Mouse (Mus musculus) embryonic stem cell, embryonic (primary cell): ENCODE measurements around the gene Cx3cr1.

Experiments used
- CTCF ChIA-PET, 4 experiments: fragments of 300-600 bp in 2 of 4; fragments of 350-600 bp in 2 of 4; sonication (Branson Sonifier 250); formaldehyde crosslinking; loops; one replicate each; lab custom pipeline; 2022; ENCODE audit warnings: inconsistent platforms in 2 of 4; lab: Charles Lee
- POLR2A ChIA-PET, 4 experiments: fragments of 300-600 bp in 2 of 4; fragments of 350-600 bp in 2 of 4; sonication (Branson Sonifier 250); formaldehyde crosslinking; loops; one replicate each; lab custom pipeline; 2022; ENCODE audit warnings: antibody characterized with exemption in 4 of 4, inconsistent platforms in 1 of 4; lab: Charles Lee

Gene Cx3cr1

GRCm38 (mm10) chr9:119902410-119903151 lies 167.1 kb downstream of the Cx3cr1 start:
- CTCF ChIA-PET, result interaction anchor here in 1 of 4 experiments (1.4 kb wide), 1 partner anchor 10 kb away, joined by 3 read pairs; no protein-coding TSS in a partner anchor

GRCm38 (mm10) chr9:119899446-119899845 lies 170.2 kb downstream of the Cx3cr1 start:
- POLR2A ChIA-PET, result interaction anchor here in 1 of 4 experiments (0.6 kb wide), 1 partner anchor 112 kb away, joined by 5 read pairs; no protein-coding TSS in a partner anchor
- CTCF ChIA-PET, result interaction anchor here in 2 of 4 experiments (0.7 kb wide), 2 partner anchors 12 to 419 kb away, joined by 3 to 7 read pairs; no protein-coding TSS in a partner anchor

More at GRCm38 (mm10) chr9:119902410-119903151, 167.1 kb downstream of the Cx3cr1 start:
- POLR2A ChIA-PET, result interaction anchor here in 2 of 4 experiments (0.6 to 1.9 kb wide), 6 partner anchors 9 to 576 kb away, joined by 3 to 5 read pairs (median 4); partner anchors contain the start of gene Rpsa (in 1 of the 2)

GRCm38 (mm10) chr9:119895040-119895721 lies 174.5 kb downstream of the Cx3cr1 start:
- POLR2A ChIA-PET, result interaction anchor here in 2 of 4 experiments (0.9 to 1.3 kb wide), 4 partner anchors 13 to 79 kb away, joined by 3 read pairs; no protein-coding TSS in a partner anchor
- CTCF ChIA-PET, result interaction anchor here in 2 of 4 experiments (0.6 to 1.6 kb wide), 2 partner anchors 69 to 186 kb away, joined by 3 to 6 read pairs; no protein-coding TSS in a partner anchor

- CTCF ChIA-PET, result interaction anchor here in 3 of 4 experiments (0.6 to 1.6 kb wide), 8 partner anchors 11 to 434 kb away, joined by 3 to 6 read pairs (median 4); no protein-coding TSS in a partner anchor
- POLR2A ChIA-PET, result interaction anchor here in 1 of 4 experiments (0.9 kb wide), 1 partner anchor 14 kb away, joined by 4 read pairs; no protein-coding TSS in a partner anchor
Measured at GRCm38 (mm10) chr9:119894339-119895009, 175.2 kb downstream of the Cx3cr1 start, which contains the start of gene Wdr48. TSS of gene Wdr48 (plus strand) at chr9:119894878.

- POLR2A ChIA-PET, result interaction anchor here in 1 of 4 experiments (0.9 to 1.0 kb wide), 2 partner anchors 11 to 15 kb away, joined by 3 to 4 read pairs; no protein-coding TSS in a partner anchor
- CTCF ChIA-PET, result interaction anchor here in 3 of 4 experiments (0.6 to 1.6 kb wide), 9 partner anchors 11 to 434 kb away, joined by 3 to 6 read pairs (median 4); partner anchors contain the start of genes Gorasp1 (in 1 of the 3) and Ttc21a (in 1 of the 3)
Measured at GRCm38 (mm10) chr9:119893881-119894280, 175.8 kb downstream of the Cx3cr1 start.

GRCm38 (mm10) chr9:119890692-119891091 lies 179.0 kb downstream of the Cx3cr1 start:
- CTCF ChIA-PET, result interaction anchor here (0.5 to 1.5 kb wide), 38 partner anchors 10 to 684 kb away, joined by 3 to 10 read pairs (median 3); no protein-coding TSS in a partner anchor
- POLR2A ChIA-PET, result interaction anchor here in 2 of 4 experiments (0.6 to 1.1 kb wide), 2 partner anchors 93 to 248 kb away, joined by 3 to 4 read pairs; partner anchors contain the start of gene Csrnp1 (in 1 of the 2)

- ChIA-PET POLR2A (interaction anchor here in 1 of 4 experiments (0.5 kb wide), 1 partner anchor 487 kb away, joined by 3 read pairs; the partner anchor contains the start of gene Acvr2b), CTCF (interaction anchor here in 1 of 4 experiments (1.4 kb wide), 1 partner anchor 84 kb away, joined by 3 read pairs; no protein-coding TSS in a partner anchor)
Measured at GRCm38 (mm10) chr9:119889446-119889845, 180.2 kb downstream of the Cx3cr1 start.

- POLR2A ChIA-PET, result interaction anchor here in 3 of 4 experiments (0.5 to 0.8 kb wide), 7 partner anchors 21 to 1510 kb away, joined by 3 to 4 read pairs (median 3); no protein-coding TSS in a partner anchor
- CTCF ChIA-PET, result interaction anchor here in 2 of 4 experiments (0.7 to 1.3 kb wide), 3 partner anchors 63 to 77 kb away, joined by 3 to 4 read pairs (median 4); no protein-coding TSS in a partner anchor
Measured at GRCm38 (mm10) chr9:119888843-119889246, 180.8 kb downstream of the Cx3cr1 start.

GRCm38 (mm10) chr9:119887144-119887901 lies 182.4 kb downstream of the Cx3cr1 start:
- ChIA-PET CTCF (interaction anchor here in 2 of 4 experiments (0.6 to 1.3 kb wide), 4 partner anchors 12 to 80 kb away, joined by 3 to 7 read pairs (median 4); no protein-coding TSS in a partner anchor), POLR2A (interaction anchor here in 1 of 4 experiments (0.6 to 1.0 kb wide), 2 partner anchors 35 to 101 kb away, joined by 3 read pairs; no protein-coding TSS in a partner anchor)

- ChIA-PET POLR2A (interaction anchor here in 2 of 4 experiments (1.6 kb wide), 2 partner anchors 27 kb away, joined by 4 read pairs; no protein-coding TSS in a partner anchor), CTCF (interaction anchor here in 2 of 4 experiments (1.4 to 2.6 kb wide), 2 partner anchors 26 to 27 kb away, joined by 3 to 13 read pairs; no protein-coding TSS in a partner anchor)
Measured at GRCm38 (mm10) chr9:119854170-119854569, 215.5 kb downstream of the Cx3cr1 start.

- ChIA-PET POLR2A (interaction anchor here in 2 of 4 experiments (1.3 to 1.6 kb wide), 3 partner anchors 27 to 98 kb away, joined by 3 to 4 read pairs (median 4); no protein-coding TSS in a partner anchor), CTCF (interaction anchor here (0.5 to 2.6 kb wide), 13 partner anchors 12 to 393 kb away, joined by 3 to 13 read pairs (median 3); no protein-coding TSS in a partner anchor)
Measured at GRCm38 (mm10) chr9:119853071-119853846, 216.4 kb downstream of the Cx3cr1 start.

GRCm38 (mm10) chr9:119852347-119853030 lies 217.2 kb downstream of the Cx3cr1 start:
- POLR2A ChIA-PET, result interaction anchor here in 1 of 4 experiments (0.7 to 1.3 kb wide), 2 partner anchors 35 to 99 kb away, joined by 3 read pairs; no protein-coding TSS in a partner anchor
- CTCF ChIA-PET, result interaction anchor here (0.5 to 1.8 kb wide), 15 partner anchors 11 to 392 kb away, joined by 3 to 7 read pairs (median 3); no protein-coding TSS in a partner anchor
